Mouse (Mus musculus): ENCODE measurements around the gene Cela2a. TPM values are rescaled to one million over a fixed set of nuclear protein-coding genes. Genes with fewer than 3 reads are reported as not detected.
A peak's percentile ranks its signal among the peaks of the same experiment; 100 is the strongest.

Cela2a gene
- polyA plus RNA-seq, 1 experiment = 124 TPM

- Histone ChIP-seq H3K4me3 (ENCODE audit: low read depth, low read length) (no peak overlapping the region), H3K27ac (ENCODE audit: insufficient read depth, low read depth, low read length) (peak overlapping the region; percentile 69), H3K36me3 (ENCODE audit: control insufficient read depth, insufficient read depth, low read length) (peaks cover 61% of the 10 kb centered on the region), H3K27me3 (ENCODE audit: control insufficient read depth, insufficient read depth, low read length) (no peaks in the 10 kb centered on the region), H3K4me1 (ENCODE audit: control insufficient read depth, insufficient read depth, insufficient read length, low read length) (peaks cover 3% of the 10 kb centered on the region; the same call in 1 of the 2 replicates)
- TF ChIP-seq CTCF (IDR thresholded peaks at IDR 0.05; ENCODE audit: extremely low read depth, insufficient read length, insufficient replicate concordance, low read depth, low read length) = no peak
- no peak for TF ChIP-seq POLR2A (IDR thresholded peaks at IDR 0.05; ENCODE audit: low read depth, low read length)
- WGBS = 74% methylated on average over 19 of the region's 19 CpGs
Observed at GRCm38 (mm10) chr4:141767353-141768036, 58.5 kb downstream of the Cela2a start.

- 56% methylated on average over 19 of the region's 19 CpGs for WGBS
- no peak overlapping the region for H3K4me3 ChIP-seq (ENCODE audit: low read depth, low read length)
- H3K27me3 ChIP-seq (ENCODE audit: control insufficient read depth, insufficient read depth, low read length) = no peaks in the 10 kb centered on the region
- H3K27ac ChIP-seq (ENCODE audit: insufficient read depth, low read depth, low read length) = peak overlapping the region; percentile 69
- TF ChIP-seq CTCF (IDR thresholded peaks at IDR 0.05; ENCODE audit: extremely low read depth, insufficient read length, insufficient replicate concordance, low read depth, low read length) (no peak), POLR2A (IDR thresholded peaks at IDR 0.05; ENCODE audit: low read depth, low read length) (no peak)
- peaks cover 62% of the 10 kb centered on the region for H3K36me3 ChIP-seq (ENCODE audit: control insufficient read depth, insufficient read depth, low read length)
- peaks cover 3% of the 10 kb centered on the region; the same call in 1 of the 2 replicates for H3K4me1 ChIP-seq (ENCODE audit: control insufficient read depth, insufficient read depth, insufficient read length, low read length)
Observed at GRCm38 (mm10) chr4:141766668-141767352, 59.1 kb downstream of the Cela2a start.

GRCm38 (mm10) chr4:141766316-141766667 lies 59.7 kb downstream of the Cela2a start:
- Histone ChIP-seq H3K27ac (ENCODE audit: insufficient read depth, low read depth, low read length) (peak overlapping the region; percentile 69), H3K4me1 (ENCODE audit: control insufficient read depth, insufficient read depth, insufficient read length, low read length) (peaks cover 3% of the 10 kb centered on the region; the same call in 1 of the 2 replicates), H3K27me3 (ENCODE audit: control insufficient read depth, insufficient read depth, low read length) (no peaks in the 10 kb centered on the region), H3K36me3 (ENCODE audit: control insufficient read depth, insufficient read depth, low read length) (peaks cover 59% of the 10 kb centered on the region), H3K4me3 (ENCODE audit: low read depth, low read length) (no peak overlapping the region)
- TF ChIP-seq POLR2A (IDR thresholded peaks at IDR 0.05; ENCODE audit: low read depth, low read length) (no peak), CTCF (IDR thresholded peaks at IDR 0.05; ENCODE audit: extremely low read depth, insufficient read length, insufficient replicate concordance, low read depth, low read length) (no peak)
- 73% methylated on average over 8 of the region's 8 CpGs for WGBS

- Histone ChIP-seq H3K27ac (ENCODE audit: insufficient read depth, low read depth, low read length) (no peak overlapping the region), H3K27me3 (ENCODE audit: control insufficient read depth, insufficient read depth, low read length) (no peaks in the 10 kb centered on the region), H3K4me1 (ENCODE audit: control insufficient read depth, insufficient read depth, insufficient read length, low read length) (peaks cover 3% of the 10 kb centered on the region), H3K36me3 (ENCODE audit: control insufficient read depth, insufficient read depth, low read length) (peaks cover 57% of the 10 kb centered on the region), H3K4me3 (ENCODE audit: low read depth, low read length) (no peak overlapping the region)
- no peak for TF ChIP-seq POLR2A (IDR thresholded peaks at IDR 0.05; ENCODE audit: low read depth, low read length)
- no peak for TF ChIP-seq CTCF (IDR thresholded peaks at IDR 0.05; ENCODE audit: extremely low read depth, insufficient read length, insufficient replicate concordance, low read depth, low read length)
- 86% methylated on average over 3 of the region's 3 CpGs for WGBS
Observed at GRCm38 (mm10) chr4:141765008-141765407, 61.0 kb downstream of the Cela2a start.

Other genes with a start within 250 kb of the Cela2a start
- gene Fblim1, start 220.1 kb downstream of the Cela2a start, polyA plus RNA-seq (2012; rRNA removed) = 55.3 and 108 TPM in 2 replicates
- gene Tmem82, start 207.5 kb downstream of the Cela2a start, polyA plus RNA-seq (2012; rRNA removed) = 46.5 and 61.9 TPM in 2 replicates
- 11.2 and 25.3 TPM in 2 replicates for gene Slc25a34, start 202.3 kb downstream of the Cela2a start, polyA plus RNA-seq (2012; rRNA removed)
- gene Plekhm2, start 161.3 kb downstream of the Cela2a start, polyA plus RNA-seq (2012; rRNA removed) = 9.7 and 17.0 TPM in 2 replicates
- 9.8 and 16.5 TPM in 2 replicates for gene Rsc1a1, start 140.6 kb downstream of the Cela2a start, polyA plus RNA-seq (2012; rRNA removed)
- 15.4 and 21.2 TPM in 2 replicates for gene Ddi2, start 102.7 kb downstream of the Cela2a start, polyA plus RNA-seq (2012; rRNA removed)
- 13.3 and 19.0 TPM in 2 replicates for gene Agmat, start 79.5 kb downstream of the Cela2a start, polyA plus RNA-seq (2012; rRNA removed)
- gene Dnajc16, start 35.2 kb downstream of the Cela2a start, polyA plus RNA-seq (2012; rRNA removed) = 3.2 and 5.3 TPM in 2 replicates
- gene Casp9, start 32.5 kb downstream of the Cela2a start, polyA plus RNA-seq (2012; rRNA removed) = 11.5 and 14.6 TPM in 2 replicates
- 13.9 and 8,604 TPM in 2 replicates for gene Ctrc, start 20.2 kb upstream of the Cela2a start, polyA plus RNA-seq (2012; rRNA removed)
- 188 and 423 TPM in 2 replicates for gene Efhd2, start 48.8 kb upstream of the Cela2a start, polyA plus RNA-seq (2012; rRNA removed)
- gene Fhad1, start 188.9 kb upstream of the Cela2a start, polyA plus RNA-seq (2012; rRNA removed) = 0.03 and 0.05 TPM in 2 replicates